Mouse (Mus musculus) spleen, postnatal 4 days (tissue): ENCODE measurements at regions not wholly inside any gene's neighbourhood (a gene's known extent, or its start where the extent isn't known, plus 50 kb on each side); places are given as distances from the start of the nearest gene placed in this dataset.

Experiments used
- DNase-seq, 2 experiments: peaks; one replicate each; pipeline ENCODE4 v3.0.0; 2022; ENCODE audit warnings: low spot score in 2 of 2

- no peak for DNase-seq
Observed at GRCm38 (mm10) chr1:7591327-7591726, 2783.6 kb downstream of the Gm37988 start.
